Mouse (Mus musculus): ENCODE results near the gene Asrgl1. TPM values are rescaled to one million over a fixed set of nuclear protein-coding genes. Genes with fewer than 3 reads are reported as not detected.

Gene Asrgl1
- total and polyA plus RNA-seq, 3 experiments = 15.6 to 36.2 (median 25.1) TPM

- H3K4me1 ChIP-seq (ENCODE audit: control insufficient read depth in 1 of 2, insufficient read depth in 2 of 2) = peaks cover 6 to 35% of the 10 kb centered on the region in 2 experiments
- no peak overlapping the region for H3K4me3 ChIP-seq (replicated peaks in 1 of 3; ENCODE audit: low read depth in 2 of 3, low read length in 2 of 3, poor library complexity in 1 of 3)
- H3K9ac ChIP-seq (ENCODE audit: insufficient read depth, low read depth) = no peak overlapping the region
- no peak overlapping the region for H3K4me2 ChIP-seq (ENCODE audit: insufficient read depth, low read depth, poor library complexity, severe bottlenecking)
- H3K9me3 ChIP-seq (replicated peaks; ENCODE audit: low read length) = no peaks in the 10 kb centered on the region
- in situ Hi-C loops (cut with MboI; ENCODE audit: low pct_ligation_motif_present, low pct_unique_long_range_greater_than_20kb, low sequenced_read_pairs) = loop anchor here (5.0 kb wide), 1 partner anchor 84 kb away; no protein-coding TSS in a partner anchor
- no peaks in the 10 kb centered on the region for H3K79me2 ChIP-seq (replicated peaks; ENCODE audit: control insufficient read depth, extremely low read depth, insufficient read depth, poor library complexity, severe bottlenecking)
- no peaks in the 10 kb centered on the region for H3K36me3 ChIP-seq (replicated peaks in 1 of 2; ENCODE audit: control insufficient read depth in 1 of 2, insufficient read depth in 1 of 2, low read length in 1 of 2)
- H3K27ac ChIP-seq (ENCODE audit: insufficient read depth, low read depth) = no peak overlapping the region
- no peaks in the 10 kb centered on the region for H3K27me3 ChIP-seq (replicated peaks)
- DNase-seq (ENCODE audit: extremely low read depth) = no peak
- TF ChIP-seq KAT2A (IDR thresholded peaks at IDR 0.05; ENCODE audit: insufficient replicate concordance, low read length) (no peak), RAD21 (IDR thresholded peaks at IDR 0.05; ENCODE audit: low read depth, low read length) (no peak), GABPA (IDR thresholded peaks at IDR 0.05; ENCODE audit: insufficient replicate concordance, low read depth, low read length) (no peak), TCF12 (IDR thresholded peaks at IDR 0.05; ENCODE audit: low read depth, low read length) (no peak), NELFE (IDR thresholded peaks at IDR 0.05; ENCODE audit: low read depth, low read length) (no peak), EP300 (IDR thresholded peaks at IDR 0.05; ENCODE audit: low read length) (no peak), ZMIZ1 (IDR thresholded peaks at IDR 0.05; ENCODE audit: low read depth, low read length) (no peak), CHD1 (IDR thresholded peaks at IDR 0.05; ENCODE audit: low read depth, low read length) (no peak), MYC (IDR thresholded peaks at IDR 0.05; ENCODE audit: low read depth, low read length) (no peak), HCFC1 (IDR thresholded peaks at IDR 0.05; ENCODE audit: low read depth, low read length) (no peak), PAX5 (IDR thresholded peaks at IDR 0.05; ENCODE audit: low read length) (no peak), CHD2 (IDR thresholded peaks at IDR 0.05; ENCODE audit: low read length) (no peak), CTCF (conservative IDR thresholded peaks at IDR 0.05 in 1 of 2, IDR thresholded peaks at IDR 0.05 in 1 of 2; ENCODE audit: low read depth in 2 of 2, low read length in 2 of 2) (no peak), JUN (IDR thresholded peaks at IDR 0.05; ENCODE audit: insufficient read depth, low read depth, low read length) (no peak), SIN3A (IDR thresholded peaks at IDR 0.05; ENCODE audit: low read length) (no peak), SMC3 (IDR thresholded peaks at IDR 0.05; ENCODE audit: low read depth, low read length) (no peak), NRF1 (IDR thresholded peaks at IDR 0.05; ENCODE audit: low read depth, low read length) (no peak), MEF2A (IDR thresholded peaks at IDR 0.05; ENCODE audit: borderline replicate concordance, low read depth, low read length) (no peak), ETS1 (conservative IDR thresholded peaks at IDR 0.05; ENCODE audit: low read depth, low read length) (no peak)
- dilution Hi-C loops (cut with MboI; ENCODE audit: extremely low pct_ligation_motif_present, extremely low pct_unique_long_range_greater_than_20kb, low sequenced_read_pairs) = no loop called here
Observed at GRCm38 (mm10) chr19:9076035-9076434, 59.4 kb downstream of the Asrgl1 start.

- DNase-seq (ENCODE audit: extremely low read depth) = no peak
- Histone ChIP-seq H3K79me2 (replicated peaks; ENCODE audit: control insufficient read depth, extremely low read depth, insufficient read depth, poor library complexity, severe bottlenecking) (no peaks in the 10 kb centered on the region), H3K9me3 (replicated peaks; ENCODE audit: low read length) (no peaks in the 10 kb centered on the region), H3K27me3 (replicated peaks) (no peaks in the 10 kb centered on the region), H3K36me3 (replicated peaks in 1 of 2; ENCODE audit: control insufficient read depth in 1 of 2, insufficient read depth in 1 of 2, low read length in 1 of 2) (no peaks in the 10 kb centered on the region), H3K4me2 (ENCODE audit: insufficient read depth, low read depth, poor library complexity, severe bottlenecking) (no peak overlapping the region), H3K9ac (ENCODE audit: insufficient read depth, low read depth) (no peak overlapping the region), H3K4me3 (replicated peaks in 1 of 3; ENCODE audit: low read depth in 2 of 3, low read length in 2 of 3, poor library complexity in 1 of 3) (no peak overlapping the region), H3K27ac (ENCODE audit: insufficient read depth, low read depth) (no peak overlapping the region), H3K4me1 (ENCODE audit: control insufficient read depth in 1 of 2, insufficient read depth in 2 of 2) (peaks cover 11 to 40% of the 10 kb centered on the region in 2 experiments)
- in situ Hi-C loops (cut with MboI; ENCODE audit: low pct_ligation_motif_present, low pct_unique_long_range_greater_than_20kb, low sequenced_read_pairs) (loop anchor here (5.0 kb wide), 1 partner anchor 83 kb away; no protein-coding TSS in a partner anchor), dilution Hi-C loops (cut with MboI; ENCODE audit: extremely low pct_ligation_motif_present, extremely low pct_unique_long_range_greater_than_20kb, low sequenced_read_pairs) (no loop called here)
- no peak for TF ChIP-seq MAZ (IDR thresholded peaks at IDR 0.05; ENCODE audit: low read depth, low read length)
- TF ChIP-seq MXI1 (IDR thresholded peaks at IDR 0.05; ENCODE audit: low read depth, low read length) = no peak
- TF ChIP-seq TBP (conservative IDR thresholded peaks at IDR 0.05; ENCODE audit: low read depth, low read length) = no peak
- TF ChIP-seq USF1 (IDR thresholded peaks at IDR 0.05; ENCODE audit: low read depth, low read length) = no peak
- no peak for TF ChIP-seq SIN3A (IDR thresholded peaks at IDR 0.05; ENCODE audit: low read length)
- no peak for TF ChIP-seq ZC3H11A (IDR thresholded peaks at IDR 0.05; ENCODE audit: low read depth, low read length)
- no peak for TF ChIP-seq USF2 (conservative IDR thresholded peaks at IDR 0.05; ENCODE audit: low read depth, low read length)
- no peak for TF ChIP-seq PAX5 (IDR thresholded peaks at IDR 0.05; ENCODE audit: low read length)
- no peak for TF ChIP-seq HCFC1 (IDR thresholded peaks at IDR 0.05; ENCODE audit: low read depth, low read length)
Observed at GRCm38 (mm10) chr19:9075558-9075957, 59.9 kb downstream of the Asrgl1 start.

Data from CH12.LX (cell line).